Mouse (Mus musculus) kidney, embryonic 15.5 days (tissue): ENCODE results near the gene Pard3. TPM values are rescaled to one million over a fixed set of nuclear protein-coding genes. Genes with fewer than 3 reads are reported as not detected.

ENCODE experiments used
- ATAC-seq: fragments of 200-750 bp; cut with Nextera tagmentation; replicated peaks from 2 replicates; pipeline ENCODE4 v1.8.0; 2017; ENCODE audit warnings: moderate TSS enrichment; ENCODE audit not compliant: low FRiP score
- H3K27ac ChIP-seq: fragments of 300-500 bp; sonication (generic); 2 replicates; pipeline ENCODE4 v1.5.1; 2015; ENCODE audit warnings: mild to moderate bottlenecking, inconsistent platforms
- H3K27me3 ChIP-seq: fragments of 300-500 bp; sonication (generic); 2 replicates; pipeline ENCODE4 v1.6.1; 2015; ENCODE audit warnings: inconsistent platforms
- H3K36me3 ChIP-seq: fragments of 300-500 bp; sonication (generic); 2 replicates; pipeline ENCODE4 v1.6.1; 2015; ENCODE audit warnings: inconsistent platforms
- H3K4me1 ChIP-seq: fragments of 300-500 bp; sonication (generic); 2 replicates; pipeline ENCODE4 v1.6.1; 2015; ENCODE audit warnings: inconsistent platforms
- H3K4me2 ChIP-seq: fragments of 300-500 bp; sonication (generic); 2 replicates; pipeline ENCODE4 v1.6.1; 2015; ENCODE audit warnings: moderate library complexity, mild to moderate bottlenecking, inconsistent platforms
- H3K4me3 ChIP-seq: fragments of 300-500 bp; sonication (generic); replicated peaks from 2 replicates; pipeline ENCODE4 v1.5.1; 2015; ENCODE audit warnings: mild to moderate bottlenecking, inconsistent platforms
- H3K9ac ChIP-seq: fragments of 300-500 bp; sonication (generic); 2 replicates; pipeline ENCODE4 v1.6.1; 2015; ENCODE audit warnings: mild to moderate bottlenecking, inconsistent platforms
- H3K9me3 ChIP-seq: fragments of 300-500 bp; sonication (generic); replicated peaks from 2 replicates; pipeline ENCODE4 v1.6.1; 2016; ENCODE audit warnings: inconsistent platforms
- WGBS: fragments of 180-500 bp; shearing (Covaris S2); methylation state at CpG from one replicate; pipeline ENCODE4 v1.1.7; 2015; ENCODE audit warnings: mixed read lengths; 5-methylcytosine and 5-hydroxymethylcytosine counted together
- polyA plus RNA-seq: library from polyadenylated mRNA; unstranded; fragments of >200 nt; fragmentation: Nextera tagmentation; extraction: Ambion mirVana; gene quantifications from 2 replicates; pipeline ENCODE4 v1.2.1, GENCODE M21; 2015

Pard3 gene
- polyA plus RNA-seq, 1 experiment from 2014 or later = 27.5 TPM

GRCm38 (mm10) chr8:127307026-127307425, 243.3 kb downstream of the Pard3 start:
- 0 out of 2 replicates have a peak overlapping the region, but pooled peaks have one; percentile 61 for H3K27ac ChIP-seq
- no peaks in the 10 kb centered on the region for H3K27me3 ChIP-seq
- WGBS = 76% methylated on average over 5 of the region's 5 CpGs
- H3K4me3 ChIP-seq = no peak overlapping the region
- no peak overlapping the region for H3K9ac ChIP-seq
- H3K4me1 ChIP-seq = peaks cover 12% of the 10 kb centered on the region
- H3K9me3 ChIP-seq = no peaks in the 10 kb centered on the region
- 0 out of 2 replicates have a peak, but pooled peaks have one; percentile 64 for ATAC-seq
- no peak overlapping the region for H3K4me2 ChIP-seq
- H3K36me3 ChIP-seq = no peaks in the 10 kb centered on the region; the same call in 1 of the 2 replicates

GRCm38 (mm10) chr8:127309363-127309762, 245.7 kb downstream of the Pard3 start:
- peaks cover 4% of the 10 kb centered on the region for H3K4me1 ChIP-seq
- H3K9me3 ChIP-seq = no peaks in the 10 kb centered on the region
- H3K9ac ChIP-seq = no peak overlapping the region
- H3K27ac ChIP-seq = no peak overlapping the region
- ATAC-seq = no peak
- no peaks in the 10 kb centered on the region for H3K27me3 ChIP-seq
- no peaks in the 10 kb centered on the region; the same call in 1 of the 2 replicates for H3K36me3 ChIP-seq
- H3K4me3 ChIP-seq = no peak overlapping the region
- 56% methylated on average over 1 of the region's 1 CpGs for WGBS
- H3K4me2 ChIP-seq = no peak overlapping the region

- H3K4me1 ChIP-seq = peaks cover 11% of the 10 kb centered on the region
- 0 out of 2 replicates have a peak overlapping the region, but pooled peaks have one; percentile 29 for H3K27ac ChIP-seq
- H3K9ac ChIP-seq = no peak overlapping the region
- no peaks in the 10 kb centered on the region for H3K27me3 ChIP-seq
- no peak for ATAC-seq
- H3K36me3 ChIP-seq = no peaks in the 10 kb centered on the region
- H3K9me3 ChIP-seq = no peaks in the 10 kb centered on the region
- no peak overlapping the region for H3K4me3 ChIP-seq
- H3K4me2 ChIP-seq = no peak overlapping the region
- 13% methylated on average over 1 of the region's 1 CpGs for WGBS
Measured at GRCm38 (mm10) chr8:127315811-127316210, 252.1 kb downstream of the Pard3 start.

- Histone ChIP-seq H3K9ac (no peak overlapping the region), H3K4me1 (peaks cover 14% of the 10 kb centered on the region), H3K4me3 (no peak overlapping the region), H3K9me3 (no peaks in the 10 kb centered on the region), H3K4me2 (no peak overlapping the region), H3K36me3 (no peaks in the 10 kb centered on the region), H3K27me3 (no peaks in the 10 kb centered on the region), H3K27ac (no peak overlapping the region)
- no peak for ATAC-seq
- WGBS = 75% methylated on average over 1 of the region's 1 CpGs
Measured at GRCm38 (mm10) chr8:127317914-127318313, 254.2 kb downstream of the Pard3 start.

GRCm38 (mm10) chr8:127318377-127319159, 254.9 kb downstream of the Pard3 start:
- no peak overlapping the region for H3K9ac ChIP-seq
- no peak overlapping the region for H3K4me2 ChIP-seq
- no peak for ATAC-seq
- WGBS = 75% methylated on average over 7 of the region's 7 CpGs
- H3K4me3 ChIP-seq = no peak overlapping the region
- H3K9me3 ChIP-seq = no peaks in the 10 kb centered on the region
- peaks cover 14% of the 10 kb centered on the region for H3K4me1 ChIP-seq
- no peak overlapping the region for H3K27ac ChIP-seq
- no peaks in the 10 kb centered on the region for H3K27me3 ChIP-seq
- no peaks in the 10 kb centered on the region for H3K36me3 ChIP-seq

- Histone ChIP-seq H3K4me2 (no peak overlapping the region), H3K27ac (no peak overlapping the region), H3K4me1 (peaks cover 16% of the 10 kb centered on the region), H3K9me3 (no peaks in the 10 kb centered on the region), H3K4me3 (no peak overlapping the region), H3K36me3 (no peaks in the 10 kb centered on the region), H3K9ac (no peak overlapping the region), H3K27me3 (no peaks in the 10 kb centered on the region)
- WGBS = 90% methylated on average over 5 of the region's 5 CpGs
- ATAC-seq = no peak
Measured at GRCm38 (mm10) chr8:127320930-127321329, 257.2 kb downstream of the Pard3 start.

GRCm38 (mm10) chr8:127323583-127324360, 260.1 kb downstream of the Pard3 start:
- Histone ChIP-seq H3K4me3 (no peak overlapping the region), H3K4me1 (peaks cover 10% of the 10 kb centered on the region; the same call in 1 of the 2 replicates), H3K4me2 (no peak overlapping the region), H3K27me3 (no peaks in the 10 kb centered on the region), H3K9me3 (no peaks in the 10 kb centered on the region), H3K9ac (no peak overlapping the region), H3K36me3 (no peaks in the 10 kb centered on the region), H3K27ac (no peak overlapping the region)
- 90% methylated on average over 10 of the region's 10 CpGs for WGBS
- no peak for ATAC-seq

- peaks cover 10% of the 10 kb centered on the region for H3K4me1 ChIP-seq
- WGBS = 48% methylated on average over 3 of the region's 3 CpGs
- no peak overlapping the region for H3K9ac ChIP-seq
- H3K4me2 ChIP-seq = no peak overlapping the region
- no peaks in the 10 kb centered on the region for H3K9me3 ChIP-seq
- H3K36me3 ChIP-seq = no peaks in the 10 kb centered on the region
- H3K27ac ChIP-seq = peak overlapping the region; percentile 51; the same call in 1 of the 2 replicates
- no peak for ATAC-seq
- no peaks in the 10 kb centered on the region for H3K27me3 ChIP-seq
- no peak overlapping the region for H3K4me3 ChIP-seq
Measured at GRCm38 (mm10) chr8:127324836-127325570, 261.3 kb downstream of the Pard3 start.

- Histone ChIP-seq H3K9me3 (no peaks in the 10 kb centered on the region), H3K27ac (peak overlapping the region; percentile 51; the same call in 1 of the 2 replicates), H3K36me3 (no peaks in the 10 kb centered on the region), H3K9ac (no peak overlapping the region), H3K4me2 (no peak overlapping the region), H3K27me3 (no peaks in the 10 kb centered on the region), H3K4me3 (no peak overlapping the region), H3K4me1 (peaks cover 13% of the 10 kb centered on the region)
- WGBS = 62% methylated on average over 5 of the region's 5 CpGs
- ATAC-seq = no peak
Measured at GRCm38 (mm10) chr8:127325749-127326148, 262.1 kb downstream of the Pard3 start.

GRCm38 (mm10) chr8:127330258-127331187, 266.8 kb downstream of the Pard3 start:
- no peak overlapping the region for H3K4me3 ChIP-seq
- H3K4me2 ChIP-seq = no peak overlapping the region
- no peaks in the 10 kb centered on the region for H3K36me3 ChIP-seq
- H3K9ac ChIP-seq = no peak overlapping the region
- H3K4me1 ChIP-seq = peaks cover 3% of the 10 kb centered on the region; the same call in 1 of the 2 replicates
- no peaks in the 10 kb centered on the region for H3K27me3 ChIP-seq
- no peak for ATAC-seq
- no peaks in the 10 kb centered on the region for H3K9me3 ChIP-seq
- WGBS = 70% methylated on average over 12 of the region's 12 CpGs
- H3K27ac ChIP-seq = no peak overlapping the region

- Histone ChIP-seq H3K9me3 (no peaks in the 10 kb centered on the region), H3K27me3 (no peaks in the 10 kb centered on the region), H3K27ac (no peak overlapping the region), H3K4me3 (no peak overlapping the region), H3K4me2 (no peak overlapping the region), H3K4me1 (peaks cover 6% of the 10 kb centered on the region; the same call in 1 of the 2 replicates), H3K9ac (no peak overlapping the region), H3K36me3 (no peaks in the 10 kb centered on the region)
- ATAC-seq = no peak
- WGBS = 97% methylated on average over 1 of the region's 1 CpGs
Measured at GRCm38 (mm10) chr8:127331751-127332150, 268.1 kb downstream of the Pard3 start.
